Mouse (Mus musculus): ENCODE data around the gene Cdc40. TPM values are rescaled to one million over a fixed set of nuclear protein-coding genes. Genes with fewer than 3 reads are reported as not detected.

Gene Cdc40
- 10 to 100 TPM; 62.1 to 66.4 TPM for polyA plus RNA-seq (2017; shearing (Covaris generic))

DNA sequence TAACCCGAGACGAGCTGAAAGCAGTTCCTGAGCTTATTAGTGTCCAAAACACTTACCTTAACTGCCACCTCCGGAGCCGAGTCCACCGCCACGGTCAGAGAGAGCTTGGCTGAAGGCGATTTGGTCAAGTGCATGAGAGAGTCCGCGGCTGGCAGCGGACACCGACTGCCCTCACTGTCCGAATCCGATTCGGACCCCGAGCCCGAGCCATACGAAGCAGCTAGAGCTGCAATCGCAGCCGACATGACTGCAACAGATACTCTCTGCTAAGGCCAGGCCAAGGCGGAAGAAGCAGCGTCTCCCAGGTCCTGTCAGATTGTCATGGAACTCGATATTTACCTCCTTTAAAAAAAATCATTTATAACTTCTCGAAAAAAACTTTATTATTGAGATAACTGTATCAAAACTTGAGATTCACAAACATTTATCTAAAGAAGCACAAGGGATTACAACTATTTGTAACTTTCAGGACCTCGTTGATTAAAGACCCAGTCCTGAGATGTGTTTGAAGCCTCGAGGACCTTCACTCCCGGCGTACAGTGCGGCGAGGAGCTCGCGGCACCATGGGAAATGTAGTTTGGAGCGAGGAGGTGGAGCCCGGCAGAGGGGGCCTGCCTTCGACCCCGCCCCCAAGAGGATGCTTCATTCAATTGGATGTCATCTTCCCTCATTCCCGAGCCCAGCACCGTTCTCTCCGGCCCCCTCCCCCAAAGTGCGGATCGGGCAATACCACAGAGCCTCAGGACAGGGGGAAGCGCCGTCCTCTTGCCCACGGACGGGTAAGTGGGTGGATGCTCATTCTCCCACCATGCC, at the start of gene Cdc40, which contains the start of gene Wasf1:
Cdc40 (minus strand) TSS at position 481 of the 813 bp plus-strand sequence.
Wasf1 (plus strand) TSS at position 645 of the 813 bp plus-strand sequence.
- ATAC-seq, result peak; percentile 98

DNA sequence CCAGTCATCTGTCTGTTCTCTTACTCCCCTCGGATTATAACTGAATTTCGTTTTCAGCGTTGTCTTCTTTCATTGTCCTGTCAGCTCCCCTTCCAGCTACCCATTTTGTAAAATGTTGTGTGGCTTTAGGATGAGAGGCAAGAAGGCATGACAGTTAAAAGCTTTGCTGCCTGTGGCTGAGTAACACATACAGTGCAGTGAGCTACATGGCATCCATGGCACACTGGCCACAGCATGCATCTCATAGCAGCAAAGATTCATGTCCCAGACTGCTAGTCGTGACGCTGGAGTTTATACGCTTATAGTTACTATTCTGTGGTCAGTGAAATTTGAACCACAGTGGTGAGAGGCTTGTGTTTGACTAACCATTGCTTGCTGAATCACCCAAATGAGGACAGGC, 36.4 kb upstream of the Cdc40 start:
- ATAC-seq, result no peak

- ATAC-seq, result no peak
These were observed 35.7 kb upstream of the Cdc40 start for GRCm38 (mm10) chr10:40918669-40919440.

DNA sequence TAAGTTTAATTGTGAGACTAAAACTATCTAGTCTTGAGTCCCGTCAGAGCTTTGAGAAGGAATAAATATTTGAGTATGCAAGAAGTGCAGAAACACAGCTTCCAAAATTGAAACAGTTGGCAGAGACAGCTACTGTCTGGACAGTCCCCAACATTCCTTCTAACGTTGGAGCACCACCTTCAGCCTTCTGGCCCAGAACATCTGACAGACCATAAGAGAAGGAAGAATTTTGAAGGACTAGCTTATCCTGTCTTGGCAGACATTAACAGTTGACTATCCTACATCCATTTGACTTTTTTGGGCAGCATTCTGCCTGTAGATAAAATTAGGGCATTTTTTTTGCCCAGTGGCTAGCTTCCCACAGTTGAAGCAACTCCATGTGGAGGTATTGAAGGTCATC, 32.1 kb upstream of the Cdc40 start:
- no peak for ATAC-seq

DNA sequence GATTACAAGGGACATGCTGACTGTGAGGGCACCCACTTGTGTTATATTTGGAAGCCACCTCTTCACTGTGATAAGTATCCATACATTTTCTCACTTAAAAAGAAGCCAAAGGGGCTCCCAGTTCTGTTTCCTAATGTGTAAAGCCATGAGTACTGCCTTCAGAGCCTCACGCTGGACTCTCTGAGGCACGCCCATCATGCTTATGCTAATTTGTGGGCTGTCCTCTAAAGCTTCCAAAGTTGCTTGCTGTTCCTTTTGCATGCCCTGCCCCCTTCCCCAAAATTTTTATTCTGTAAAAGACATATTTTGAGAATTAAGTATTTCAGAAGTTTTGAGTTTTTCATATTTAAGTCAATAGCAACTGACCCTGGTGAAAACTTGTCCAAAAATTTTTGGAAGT, 27.7 kb upstream of the Cdc40 start:
- no peak for ATAC-seq

DNA sequence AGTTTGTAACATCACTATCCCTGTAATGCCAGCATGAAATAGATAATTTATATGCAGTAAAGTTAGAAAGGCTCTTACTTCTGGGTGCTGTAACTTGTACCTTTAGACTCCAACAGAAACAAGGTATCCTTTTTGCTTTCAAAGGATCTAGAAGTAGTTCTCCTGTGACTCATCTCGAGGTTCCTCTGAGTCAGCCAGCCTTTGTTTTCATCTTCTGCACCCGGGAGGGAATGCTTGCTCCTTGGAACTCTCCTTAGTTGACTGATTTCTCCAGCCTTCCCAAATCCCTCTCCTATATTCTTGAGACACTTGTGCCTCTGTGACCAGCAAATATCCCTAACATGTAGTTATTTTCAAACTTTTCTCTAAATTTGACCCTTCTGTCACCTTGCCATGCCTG, 25.5 kb upstream of the Cdc40 start:
- ATAC-seq, result no peak

DNA sequence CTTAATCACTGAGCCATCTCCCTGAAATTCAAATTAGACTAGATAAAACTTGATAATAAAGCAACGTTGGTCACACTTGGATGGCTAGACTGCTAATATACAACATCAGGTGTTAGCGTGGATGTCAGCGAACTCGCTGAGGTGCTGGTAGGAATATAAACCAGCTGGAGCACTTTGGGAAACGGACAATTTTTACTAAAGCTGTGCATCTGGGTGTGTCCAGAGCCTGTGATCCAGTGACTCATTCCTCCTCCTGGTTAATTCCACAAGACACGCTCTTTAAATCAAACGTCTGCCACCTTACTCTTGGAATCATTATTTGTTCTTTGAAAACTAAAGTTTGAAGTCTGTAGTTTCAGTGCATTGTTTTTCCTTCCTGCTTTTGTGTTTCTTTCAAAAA, 23.7 kb upstream of the Cdc40 start:
- ATAC-seq, result no peak

DNA sequence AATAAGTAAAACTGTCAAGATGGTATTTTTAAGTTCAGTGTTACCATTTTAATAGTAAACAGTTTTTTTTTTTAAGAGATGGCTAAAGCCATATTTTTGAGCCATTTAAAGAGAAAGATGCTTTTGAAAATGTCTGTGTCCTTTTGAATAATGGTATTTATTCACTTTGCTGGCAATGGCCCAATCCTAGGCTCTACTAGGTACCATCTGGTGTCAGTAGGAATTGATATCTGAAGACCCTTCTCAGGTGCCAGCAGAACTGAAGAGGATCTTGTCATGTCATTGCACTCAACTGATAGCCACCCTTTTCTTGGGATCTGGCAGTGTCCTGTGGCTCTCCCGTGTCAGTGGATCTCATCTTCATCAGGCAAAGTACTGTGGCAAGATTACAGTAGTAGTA, 23.0 kb upstream of the Cdc40 start:
- no peak for ATAC-seq

DNA sequence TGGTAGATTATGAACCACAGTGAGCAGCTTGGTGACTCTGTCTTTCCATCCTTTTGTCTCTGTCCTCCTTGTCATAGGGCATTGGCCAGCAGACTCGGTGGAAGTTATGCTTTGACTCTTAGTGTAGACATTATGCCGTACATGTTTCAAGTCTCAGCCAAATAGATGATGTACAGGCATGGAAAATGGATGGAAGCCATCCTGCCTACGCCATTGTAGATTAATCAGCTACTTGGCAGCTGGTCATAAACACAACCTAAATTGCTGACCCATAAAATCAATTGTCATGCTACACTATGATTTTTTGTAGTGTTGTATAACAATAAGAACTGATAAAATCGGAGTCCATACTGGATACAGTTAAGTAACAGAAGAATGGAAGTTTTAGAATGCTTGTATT, 18.7 kb upstream of the Cdc40 start:
- no peak for ATAC-seq

- ATAC-seq, result no peak
These were observed 13.5 kb upstream of the Cdc40 start for GRCm38 (mm10) chr10:40896656-40897055.

GRCm38 (mm10) chr10:40895765-40896164, 12.7 kb upstream of the Cdc40 start:
- no peak for ATAC-seq

DNA sequence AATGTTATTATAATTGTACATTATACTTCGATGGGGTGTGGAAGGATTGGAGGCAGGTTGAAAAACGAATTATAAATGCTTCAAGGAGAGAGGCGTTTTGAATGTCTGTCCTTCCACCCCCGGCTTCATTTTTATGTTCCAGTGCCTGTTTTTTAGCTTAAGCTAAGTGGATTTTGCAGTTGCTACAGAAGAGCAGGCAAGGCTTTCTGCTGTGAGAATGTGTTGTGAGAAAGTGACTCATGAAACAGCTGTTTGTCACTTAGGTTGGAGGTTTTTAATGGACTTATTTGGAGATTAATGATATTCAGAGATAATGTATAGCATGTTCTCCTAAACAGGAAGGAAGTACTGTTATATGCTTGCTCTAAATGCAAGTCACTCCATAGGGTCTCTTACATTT, 6.0 kb upstream of the Cdc40 start:
- ATAC-seq, result no peak

DNA sequence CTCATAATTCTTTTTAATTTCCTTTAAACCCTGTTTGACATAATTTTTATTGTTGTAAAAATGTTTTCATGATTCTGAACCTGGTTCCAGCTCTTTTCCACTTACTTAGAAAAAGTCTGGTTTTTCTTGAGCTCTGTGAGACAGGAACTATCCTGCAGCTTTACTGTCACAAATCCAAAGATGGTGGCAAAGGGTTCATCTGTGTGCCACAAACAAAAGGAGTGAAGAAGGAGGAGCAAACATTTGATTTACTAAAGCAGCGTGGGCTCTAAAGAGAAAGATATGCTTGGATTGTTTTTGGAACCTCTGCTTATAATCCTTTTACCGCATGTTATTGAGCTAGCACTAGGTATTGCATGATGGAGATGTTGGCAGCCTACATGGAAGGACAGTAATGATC, 4.2 kb upstream of the Cdc40 start:
- ATAC-seq, result no peak

- ATAC-seq, result no peak
These were observed 2.3 kb upstream of the Cdc40 start for GRCm38 (mm10) chr10:40885432-40885831.

DNA sequence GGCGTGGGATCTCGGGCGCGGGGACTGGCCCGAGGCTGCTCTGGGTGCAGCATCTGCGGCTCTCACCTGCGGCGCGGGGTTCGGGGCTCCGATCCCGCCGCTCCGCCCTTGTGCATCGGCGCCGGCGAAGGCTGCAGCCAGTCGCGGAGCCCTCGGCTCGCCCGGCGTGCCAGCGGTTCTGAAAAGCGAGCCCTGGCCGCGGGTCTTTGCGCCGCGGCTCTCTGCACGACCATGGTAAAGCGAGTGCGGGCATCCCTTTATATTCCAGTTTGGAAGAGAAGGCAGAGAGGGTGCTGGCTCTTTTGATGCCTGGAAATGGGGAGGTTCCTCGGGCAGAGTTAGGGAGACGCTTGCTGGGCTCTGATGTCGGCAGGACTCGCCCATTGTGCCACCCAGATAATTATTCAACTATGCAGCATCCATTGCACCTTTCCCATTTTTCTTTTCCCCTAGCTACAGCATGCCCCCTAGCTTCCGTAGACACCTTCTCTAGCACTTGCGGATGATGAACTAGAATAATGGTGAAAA, 1.2 kb upstream of the Cdc40 start:
- no peak for ATAC-seq

DNA sequence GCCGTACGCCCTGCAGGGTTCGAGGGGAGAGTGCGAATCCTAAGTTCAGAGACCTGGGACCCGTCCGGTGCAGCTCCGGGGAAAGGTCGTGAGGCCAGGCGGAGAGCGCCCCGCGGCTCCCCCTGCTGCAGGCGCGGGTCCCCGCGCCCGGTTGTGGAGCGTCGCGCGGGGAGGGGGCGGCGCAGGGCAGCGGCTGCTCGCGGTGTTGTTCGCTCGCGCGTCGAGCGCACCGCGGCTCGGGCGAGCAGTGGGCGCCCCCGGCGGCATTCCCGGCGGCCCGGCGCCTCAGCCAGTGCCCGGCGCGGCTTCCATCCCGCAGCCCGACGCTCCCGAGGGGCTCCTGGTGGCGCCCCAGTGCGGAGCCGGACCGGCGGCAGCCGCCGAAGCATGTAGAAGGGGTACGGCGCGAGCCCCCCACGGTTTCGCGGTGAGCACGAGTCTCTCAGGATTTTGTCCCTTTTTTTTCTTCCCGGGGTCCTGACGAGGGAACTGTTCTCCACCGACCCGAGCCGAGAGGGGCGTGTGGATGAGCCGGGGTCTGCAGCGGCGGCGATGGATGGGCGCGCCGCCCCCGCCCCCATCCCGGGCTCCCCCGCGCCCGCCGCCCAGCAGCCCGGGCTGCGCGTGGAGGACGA, 650 bp upstream of the Cdc40 start:
- ATAC-seq, result peak; percentile 20

DNA sequence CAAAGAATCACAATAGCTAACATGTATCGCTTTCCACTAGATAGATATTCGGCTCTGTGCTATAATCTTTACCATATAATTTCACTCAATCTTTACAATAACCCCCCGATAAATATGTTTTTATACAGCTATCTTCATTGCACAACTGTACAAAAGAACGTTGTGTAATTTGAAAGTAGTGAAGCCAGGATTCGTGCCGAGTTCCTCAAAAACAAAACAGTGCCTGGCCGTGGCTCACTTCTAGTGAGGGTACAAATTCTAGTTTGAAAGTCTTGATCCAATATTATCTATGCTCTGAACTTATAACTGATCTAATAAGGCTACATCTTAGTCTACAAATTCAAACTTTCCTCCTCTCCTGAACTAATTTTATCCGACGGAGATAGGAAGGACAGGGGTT, 778 bp downstream of the Cdc40 start:
- no peak for ATAC-seq

GRCm38 (mm10) chr10:40881236-40881635, 1.9 kb downstream of the Cdc40 start:
- no peak for ATAC-seq

- ATAC-seq, result no peak
These were observed 3.1 kb downstream of the Cdc40 start for GRCm38 (mm10) chr10:40879969-40880368.

DNA sequence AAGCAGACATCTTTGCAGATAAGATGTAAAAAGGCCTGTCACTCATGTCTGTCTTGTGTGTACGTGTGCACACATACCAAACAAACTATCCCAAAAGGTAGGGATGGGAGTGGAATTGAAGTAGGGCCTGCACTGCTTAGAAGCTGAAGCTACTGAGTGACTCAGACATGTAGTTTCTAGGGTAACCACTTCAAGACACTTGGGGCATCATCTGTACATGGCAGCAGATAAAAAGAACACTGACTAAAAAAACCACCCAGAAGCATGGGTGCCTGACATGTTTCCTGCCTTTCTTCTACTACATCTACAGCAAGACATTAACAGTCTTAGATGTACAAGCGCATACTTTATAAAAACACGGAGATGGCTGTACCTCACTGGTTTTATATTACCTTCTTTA, 4.9 kb downstream of the Cdc40 start:
- no peak for ATAC-seq

- no peak for ATAC-seq
These were observed 11.1 kb downstream of the Cdc40 start for GRCm38 (mm10) chr10:40872052-40872451.

GRCm38 (mm10) chr10:40871301-40871700, 11.8 kb downstream of the Cdc40 start:
- no peak for ATAC-seq

DNA sequence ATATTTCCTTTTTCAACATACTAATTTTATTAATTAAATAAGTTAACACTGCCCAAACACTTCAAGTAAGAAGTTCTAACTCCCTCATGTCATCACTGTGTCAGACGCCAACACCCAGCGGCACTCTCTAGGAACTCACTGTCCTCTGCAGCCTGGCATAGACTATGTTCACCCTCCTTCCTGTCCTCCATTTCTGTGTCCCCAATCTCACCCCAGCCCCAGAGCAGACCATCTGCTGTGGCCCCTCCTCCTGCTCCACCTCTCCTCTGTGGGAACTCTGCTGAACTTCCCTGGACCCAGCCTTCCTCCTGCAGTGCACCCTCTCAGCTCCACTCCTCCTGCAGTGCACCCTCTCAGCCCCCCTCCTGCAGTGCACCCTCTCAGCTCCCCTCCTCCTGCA, 15.0 kb downstream of the Cdc40 start:
- ATAC-seq, result no peak

Data from activated CD4-positive, CD25-positive, alpha-beta regulatory T cell, adult 4 months (primary cell).